Mouse (Mus musculus) kidney, embryonic 14.5 days (tissue): Measurements from ENCODE around the gene Scamp3. TPM values are rescaled to one million over a fixed set of nuclear protein-coding genes. Genes with fewer than 3 reads are reported as not detected.

Experiments
- ATAC-seq: fragments of 200-750 bp; cut with Nextera tagmentation; 2 replicates; pipeline ENCODE4 v1.8.0; 2017; ENCODE audit warnings: moderate number of reproducible peaks, mild to moderate bottlenecking, moderate TSS enrichment, moderate library complexity; ENCODE audit not compliant: low FRiP score, low TSS enrichment
- H3K27ac ChIP-seq: fragments of 300-500 bp; sonication (generic); 2 replicates; pipeline ENCODE4 v1.5.1; 2014; ENCODE audit warnings: low read depth, mild to moderate bottlenecking, low read length, moderate library complexity, mixed read lengths
- H3K27me3 ChIP-seq: fragments of 300-500 bp; sonication (generic); 2 replicates; pipeline ENCODE4 v1.6.1; 2014; ENCODE audit warnings: mild to moderate bottlenecking, low read length; ENCODE audit not compliant: control insufficient read depth, insufficient read depth
- H3K36me3 ChIP-seq: fragments of 300-500 bp; sonication (generic); 2 replicates; pipeline ENCODE4 v1.6.1; 2014; ENCODE audit warnings: low read length, mixed read lengths; ENCODE audit not compliant: control insufficient read depth, insufficient read depth
- H3K4me1 ChIP-seq: fragments of 300-500 bp; sonication (generic); 2 replicates; pipeline ENCODE4 v1.6.1; 2014; ENCODE audit warnings: low read length, mixed read lengths; ENCODE audit not compliant: control insufficient read depth, insufficient read depth
- H3K4me2 ChIP-seq: fragments of 300-500 bp; sonication (generic); replicated peaks from 2 replicates; pipeline ENCODE4 v1.6.1; 2014; ENCODE audit warnings: low read depth, mild to moderate bottlenecking, low read length
- H3K4me3 ChIP-seq: fragments of 300-500 bp; sonication (generic); 2 replicates; pipeline ENCODE4 v1.5.1; 2014; ENCODE audit warnings: mild to moderate bottlenecking, low read length
- H3K9ac ChIP-seq: fragments of 300-500 bp; sonication (generic); 2 replicates; pipeline ENCODE4 v1.6.1; 2014; ENCODE audit warnings: low read depth, mild to moderate bottlenecking, low read length, moderate library complexity
- H3K9me3 ChIP-seq: fragments of 300-500 bp; sonication (generic); 2 replicates; pipeline ENCODE4 v1.6.1; 2016; ENCODE audit warnings: low read length; ENCODE audit not compliant: control insufficient read depth
- WGBS: fragments of 180-500 bp; shearing (Covaris S2); extraction: QIAGEN DNeasy Blood & Tissue Kit; methylation state at CpG from one replicate; pipeline ENCODE4 v1.1.7; 2014; 5-methylcytosine and 5-hydroxymethylcytosine counted together
- polyA plus RNA-seq: library from polyadenylated mRNA; unstranded; fragments of >200 nt; fragmentation: Nextera tagmentation; extraction: Ambion mirVana; gene quantifications from 2 replicates; pipeline ENCODE4 v1.2.1, GENCODE M21; 2014

Scamp3 gene
- polyA plus RNA-seq, 1 experiment from 2014 or later: 107 TPM

DNA sequence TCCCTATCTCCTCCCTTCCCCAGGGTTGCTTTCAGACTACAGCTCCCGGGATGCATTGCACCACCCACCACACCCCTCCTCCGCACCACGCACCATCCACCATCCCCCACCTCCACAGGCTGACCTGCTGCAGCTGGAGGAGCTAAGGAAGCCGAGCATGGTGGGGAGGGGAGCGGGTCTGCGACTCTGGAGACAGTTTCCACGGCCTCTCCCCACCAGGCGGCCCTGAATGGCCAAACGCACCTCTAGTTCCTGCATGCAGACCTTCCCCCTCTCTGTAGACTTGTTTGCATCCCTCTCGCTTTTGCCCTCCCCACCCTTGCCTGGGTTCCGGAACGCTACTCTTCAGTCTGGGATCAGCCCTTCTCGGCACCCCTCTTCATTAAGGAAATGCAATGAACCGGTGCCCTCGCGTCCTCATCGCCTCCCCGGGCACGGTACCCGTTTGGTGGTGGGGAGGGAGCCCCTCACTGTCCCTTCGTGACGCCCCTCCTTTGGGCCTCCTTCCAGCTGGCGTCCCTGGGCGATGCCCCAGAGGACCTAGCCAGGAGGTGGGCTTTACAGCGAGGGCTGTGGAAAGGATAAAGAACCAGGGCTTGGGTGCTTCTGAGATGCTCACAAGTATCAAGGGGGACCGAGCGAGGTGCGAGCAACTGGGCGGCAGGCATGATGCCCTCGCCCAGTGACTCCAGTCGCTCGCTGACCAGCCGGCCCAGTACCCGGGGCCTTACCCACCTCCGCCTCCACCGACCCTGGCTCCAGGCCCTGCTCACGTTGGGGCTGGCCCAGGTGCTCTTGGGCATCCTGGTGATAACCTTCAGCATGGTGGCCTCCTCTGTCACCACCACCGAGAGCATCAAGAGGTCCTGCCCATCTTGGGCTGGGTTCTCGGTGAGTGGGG is 6.0 kb downstream of the Scamp3 start, which contains the start of gene Fam189b:
TSS of gene Fam189b (plus strand) at position 86 of the 901 bp plus-strand sequence.
- peaks cover 49% of the 10 kb centered on the region for H3K4me1 ChIP-seq
- WGBS: 5% methylated on average over 39 of the region's 39 CpGs

DNA sequence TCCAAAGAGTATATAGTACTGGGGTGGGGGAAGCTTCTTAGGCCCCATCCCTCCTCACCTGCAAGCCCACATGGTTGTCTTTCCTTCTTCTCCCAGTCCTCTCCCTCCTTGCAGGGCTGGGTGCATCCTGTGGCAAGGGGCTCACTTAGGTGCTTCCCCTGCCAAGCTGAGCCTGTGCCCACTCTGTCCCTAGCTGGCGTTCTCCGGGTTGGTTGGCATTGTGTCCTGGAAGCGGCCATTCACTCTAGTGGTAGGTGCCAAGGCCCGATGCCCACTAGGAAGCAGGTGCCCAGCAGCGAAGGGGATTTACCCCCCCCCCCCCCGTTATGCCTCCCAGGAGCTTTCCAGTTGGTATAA is 6.7 kb downstream of the Scamp3 start:
- H3K4me3 ChIP-seq: peak overlapping the region; percentile 67
- no peaks in the 10 kb centered on the region for H3K27me3 ChIP-seq
- peak overlapping the region; percentile 88 for H3K9ac ChIP-seq
- H3K4me2 ChIP-seq: peak overlapping the region; percentile 95
- no peak for ATAC-seq
- H3K36me3 ChIP-seq: peaks cover 47% of the 10 kb centered on the region
- H3K27ac ChIP-seq: peak overlapping the region; percentile 93
- H3K9me3 ChIP-seq: no peaks in the 10 kb centered on the region
- 81% methylated on average over 6 of the region's 6 CpGs for WGBS
- peaks cover 49% of the 10 kb centered on the region for H3K4me1 ChIP-seq

More for the DNA sequence above, 6.0 kb downstream of the Scamp3 start, which contains the start of gene Fam189b:
- H3K9ac ChIP-seq: peak within 1 kb of the TSS; percentile 88
- peaks cover 43% of the 10 kb centered on the region for H3K36me3 ChIP-seq
- H3K4me2 ChIP-seq: peak within 1 kb of the TSS; percentile 95
- no peaks in the 10 kb centered on the region for H3K27me3 ChIP-seq
- H3K4me3 ChIP-seq: peak within 1 kb of the TSS; percentile 67
- peak; percentile 89 for ATAC-seq
- H3K27ac ChIP-seq: peak within 1 kb of the TSS; percentile 93
- no peaks in the 10 kb centered on the region for H3K9me3 ChIP-seq

DNA sequence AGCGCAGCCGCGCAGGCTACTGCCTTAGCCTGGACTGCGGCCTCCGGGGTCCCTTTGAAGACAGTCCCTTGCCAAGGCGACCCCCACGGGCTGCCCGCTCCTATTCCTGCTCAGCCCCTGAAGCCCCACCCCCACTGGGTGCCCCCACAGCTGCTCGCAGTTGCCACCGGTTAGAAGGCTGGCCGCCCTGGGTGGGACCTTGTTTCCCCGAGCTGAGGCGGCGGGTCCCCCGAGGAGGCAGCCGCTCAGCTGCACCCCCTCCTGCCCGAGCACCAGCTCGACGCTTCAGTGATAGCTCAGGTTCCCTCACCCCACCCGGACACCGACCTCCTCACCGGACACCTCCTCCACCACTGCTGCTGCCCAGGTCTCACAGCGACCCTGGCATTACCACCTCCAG is 9.9 kb downstream of the Scamp3 start:
- H3K9me3 ChIP-seq: no peaks in the 10 kb centered on the region
- peaks cover 14% of the 10 kb centered on the region for H3K36me3 ChIP-seq
- peak overlapping the region; percentile 18 for H3K4me2 ChIP-seq
- H3K9ac ChIP-seq: peak overlapping the region; percentile 28; the same call in 1 of the 2 replicates
- H3K27ac ChIP-seq: no peak overlapping the region
- H3K4me3 ChIP-seq: no peak overlapping the region
- WGBS: 44% methylated on average over 23 of the region's 23 CpGs
- no peak for ATAC-seq
- H3K27me3 ChIP-seq: no peaks in the 10 kb centered on the region
- H3K4me1 ChIP-seq: peaks cover 47% of the 10 kb centered on the region

DNA sequence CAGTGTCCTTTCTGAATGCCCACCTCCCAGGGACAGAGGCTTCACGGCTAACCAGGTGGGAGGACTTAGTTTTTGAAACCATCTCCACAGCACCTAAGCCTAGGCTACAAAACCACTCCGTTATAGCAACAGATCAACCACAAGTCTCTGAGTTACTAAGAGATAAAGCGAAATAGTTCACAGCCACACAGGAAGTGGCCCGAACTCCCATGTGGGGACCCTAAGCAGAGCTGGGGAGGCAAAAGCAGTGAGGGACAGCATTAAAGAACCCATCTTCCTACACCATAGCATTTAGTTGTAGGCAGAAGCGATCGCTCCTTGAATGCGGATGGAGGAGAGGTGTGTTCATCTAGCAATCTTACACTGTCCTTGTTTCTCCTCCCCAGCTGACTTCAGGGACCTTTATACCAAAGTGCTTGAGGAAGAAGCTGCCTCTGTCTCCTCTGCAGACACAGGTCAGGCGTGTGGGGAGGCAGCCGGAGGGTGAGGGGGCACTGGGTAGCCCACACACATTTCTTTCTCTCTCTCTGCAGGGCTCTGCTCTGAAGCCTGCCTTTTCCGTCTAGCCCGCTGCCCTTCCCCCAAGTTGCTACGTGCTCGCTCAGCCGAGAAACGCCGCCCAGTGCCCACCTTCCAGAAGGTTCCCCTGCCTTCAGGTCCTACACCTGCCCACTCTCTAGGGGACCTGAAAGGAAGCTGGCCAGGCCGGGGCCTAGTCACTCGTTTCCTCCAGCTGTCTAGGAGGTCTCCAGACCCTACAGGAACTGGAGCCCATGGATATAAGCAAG is 10.6 kb downstream of the Scamp3 start:
- no peak for ATAC-seq
- Histone ChIP-seq H3K9me3 (no peaks in the 10 kb centered on the region), H3K9ac (no peak overlapping the region), H3K4me1 (peaks cover 43% of the 10 kb centered on the region), H3K4me3 (no peak overlapping the region), H3K36me3 (peaks cover 9% of the 10 kb centered on the region), H3K27me3 (no peaks in the 10 kb centered on the region), H3K27ac (peak overlapping the region; percentile 55; the same call in 1 of the 2 replicates), H3K4me2 (peak overlapping the region; percentile 18; the same call in 1 of the 2 replicates)
- WGBS: 67% methylated on average over 18 of the region's 18 CpGs

DNA sequence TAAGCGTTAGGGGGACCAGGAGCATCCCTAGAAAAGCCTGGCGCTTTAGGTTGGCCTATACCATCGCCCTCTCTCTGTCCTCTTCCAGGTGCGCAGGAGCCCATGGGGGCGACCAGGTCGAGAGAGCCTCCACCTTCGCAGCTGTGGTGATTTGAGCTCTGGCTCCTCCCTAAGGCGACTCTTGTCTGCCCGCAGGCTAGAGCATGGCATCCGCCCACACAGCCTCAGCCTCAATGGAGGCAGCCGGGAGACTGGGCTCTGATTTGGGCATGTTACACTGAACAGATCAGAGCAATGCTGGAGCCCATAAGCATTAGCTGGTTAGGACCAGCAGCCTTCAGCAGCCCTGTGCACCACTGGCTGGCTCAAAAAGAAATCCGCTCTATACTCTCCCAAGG is 11.2 kb downstream of the Scamp3 start:
- H3K27ac ChIP-seq: peak overlapping the region; percentile 55; the same call in 1 of the 2 replicates
- H3K4me2 ChIP-seq: no peak overlapping the region
- H3K9ac ChIP-seq: no peak overlapping the region
- no peak for ATAC-seq
- H3K4me1 ChIP-seq: peaks cover 42% of the 10 kb centered on the region
- H3K9me3 ChIP-seq: no peaks in the 10 kb centered on the region
- H3K36me3 ChIP-seq: peaks cover 9% of the 10 kb centered on the region
- H3K4me3 ChIP-seq: no peak overlapping the region
- no peaks in the 10 kb centered on the region for H3K27me3 ChIP-seq
- 63% methylated on average over 12 of the region's 12 CpGs for WGBS

DNA sequence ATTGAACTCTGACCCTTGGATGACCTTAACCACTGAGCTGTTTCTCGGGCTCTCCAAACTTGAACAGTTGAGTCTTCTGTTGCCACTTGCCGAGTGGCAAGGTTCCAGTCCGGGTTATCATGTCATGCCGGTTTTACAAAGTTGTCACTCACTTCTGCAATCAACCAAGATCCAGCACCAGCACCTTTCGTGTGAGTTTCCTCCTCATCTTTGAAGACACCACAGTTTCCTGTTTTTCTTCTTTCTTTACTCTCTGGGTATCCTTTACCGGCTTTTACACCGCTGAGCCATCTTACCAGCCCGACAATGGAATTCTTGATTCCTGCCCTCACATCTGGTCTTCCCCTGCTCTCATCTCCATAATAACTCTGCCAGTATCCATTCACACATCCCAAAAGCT is 13.2 kb downstream of the Scamp3 start:
- Histone ChIP-seq H3K27me3 (no peaks in the 10 kb centered on the region), H3K9me3 (no peaks in the 10 kb centered on the region), H3K27ac (no peak overlapping the region), H3K36me3 (peaks cover 9% of the 10 kb centered on the region), H3K9ac (no peak overlapping the region), H3K4me2 (no peak overlapping the region), H3K4me3 (no peak overlapping the region), H3K4me1 (peaks cover 23% of the 10 kb centered on the region)
- ATAC-seq: no peak
- 83% methylated on average over 8 of the region's 8 CpGs for WGBS

DNA sequence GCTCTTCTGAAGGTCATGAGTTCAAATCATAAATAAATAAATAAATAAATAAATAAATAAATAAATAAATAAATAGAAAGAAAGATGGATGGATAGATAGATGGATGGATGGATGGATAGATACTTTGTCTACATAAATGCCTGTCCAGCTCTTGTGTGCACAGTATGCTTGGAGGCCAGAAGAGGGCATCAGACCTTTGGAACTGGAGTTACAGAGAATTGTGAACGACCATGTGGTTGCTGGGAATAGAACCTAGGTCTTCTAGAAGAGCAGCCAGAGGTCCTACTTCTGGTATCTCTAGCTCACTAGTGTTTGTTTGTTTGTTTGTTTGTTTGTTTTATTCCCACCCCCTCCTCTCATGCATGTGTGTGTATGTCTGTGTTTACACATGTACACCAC is 16.1 kb downstream of the Scamp3 start:
- Histone ChIP-seq H3K4me3 (no peak overlapping the region), H3K27ac (no peak overlapping the region), H3K9me3 (no peaks in the 10 kb centered on the region), H3K27me3 (no peaks in the 10 kb centered on the region), H3K4me2 (no peak overlapping the region), H3K4me1 (peaks cover 5% of the 10 kb centered on the region; the same call in 1 of the 2 replicates), H3K36me3 (peaks cover 4% of the 10 kb centered on the region), H3K9ac (no peak overlapping the region)
- no peak for ATAC-seq
- 70% methylated on average over 1 of the region's 1 CpGs for WGBS

DNA sequence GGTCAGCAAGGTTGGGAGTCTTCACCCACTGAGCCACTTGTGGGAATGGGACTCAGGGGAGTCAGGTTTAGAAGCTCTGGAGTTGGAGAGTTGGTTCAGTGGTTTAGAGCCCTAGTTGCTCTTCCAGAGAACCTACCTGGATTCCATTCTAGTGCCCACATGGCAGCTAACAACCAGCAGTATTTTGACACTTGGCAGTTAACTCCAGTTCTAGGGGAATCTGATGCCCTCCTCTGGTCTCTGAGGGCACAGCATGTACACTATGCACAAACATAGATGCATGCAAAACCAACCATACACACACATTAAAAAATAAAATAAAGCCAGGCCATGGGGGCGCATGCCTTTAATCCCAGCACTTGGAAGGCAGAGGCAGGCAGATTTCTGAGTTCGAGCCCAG is 16.6 kb downstream of the Scamp3 start:
- no peak overlapping the region for H3K4me2 ChIP-seq
- no peaks in the 10 kb centered on the region for H3K27me3 ChIP-seq
- H3K4me1 ChIP-seq: peaks cover under 1% of the 10 kb centered on the region; the same call in 1 of the 2 replicates
- 88% methylated on average over 2 of the region's 2 CpGs for WGBS
- H3K27ac ChIP-seq: no peak overlapping the region
- H3K4me3 ChIP-seq: no peak overlapping the region
- ATAC-seq: no peak
- H3K9me3 ChIP-seq: no peaks in the 10 kb centered on the region
- no peaks in the 10 kb centered on the region for H3K36me3 ChIP-seq
- H3K9ac ChIP-seq: no peak overlapping the region
